Mouse (Mus musculus) naive thymus-derived CD4-positive, alpha-beta T cell, adult 2 months (primary cell): ENCODE measurements around the gene Ahnak2.

Experiments used
- DNase-seq: peaks from one replicate; pipeline ENCODE4 v3.0.0-alpha.2; 2011; ENCODE audit warnings: low read depth

Gene Ahnak2

GRCm38 (mm10) chr12:112760154-112760926 is 42.1 kb downstream of the Ahnak2 start, which contains the start of gene Pld4:
TSS of gene Pld4 (plus strand) at chr12:112760655.
- no peak for DNase-seq

GRCm38 (mm10) chr12:112759471-112759870 is 43.0 kb downstream of the Ahnak2 start:
- DNase-seq = no peak

- DNase-seq = no peak
Observed at GRCm38 (mm10) chr12:112757896-112758295, 44.6 kb downstream of the Ahnak2 start.

- no peak for DNase-seq
Observed at GRCm38 (mm10) chr12:112755900-112756299, 46.6 kb downstream of the Ahnak2 start.

GRCm38 (mm10) chr12:112752399-112752798 is 50.1 kb downstream of the Ahnak2 start:
- DNase-seq = no peak

GRCm38 (mm10) chr12:112750976-112751375 is 51.5 kb downstream of the Ahnak2 start:
- DNase-seq = no peak

- DNase-seq = no peak
Observed at GRCm38 (mm10) chr12:112747606-112747970, 54.9 kb downstream of the Ahnak2 start.

- peak; percentile 79 for DNase-seq
Observed at GRCm38 (mm10) chr12:112746808-112747605, 55.5 kb downstream of the Ahnak2 start.

- no peak for DNase-seq
Observed at GRCm38 (mm10) chr12:112746461-112746807, 56.0 kb downstream of the Ahnak2 start.

- DNase-seq = no peak
Observed at GRCm38 (mm10) chr12:112745716-112746115, 56.7 kb downstream of the Ahnak2 start.

GRCm38 (mm10) chr12:112744891-112745580 is 57.4 kb downstream of the Ahnak2 start:
- no peak for DNase-seq

- DNase-seq = no peak
Observed at GRCm38 (mm10) chr12:112744211-112744610, 58.2 kb downstream of the Ahnak2 start.

GRCm38 (mm10) chr12:112743168-112743975 is 59.1 kb downstream of the Ahnak2 start:
- peak; percentile 83 for DNase-seq

GRCm38 (mm10) chr12:112742768-112743167 is 59.7 kb downstream of the Ahnak2 start:
- DNase-seq = no peak

GRCm38 (mm10) chr12:112739023-112739568 is 63.4 kb downstream of the Ahnak2 start:
- no peak for DNase-seq

GRCm38 (mm10) chr12:112738281-112739022 is 64.0 kb downstream of the Ahnak2 start:
- DNase-seq = no peak

GRCm38 (mm10) chr12:112737761-112738160 is 64.7 kb downstream of the Ahnak2 start:
- DNase-seq = no peak

GRCm38 (mm10) chr12:112737081-112737480 is 65.4 kb downstream of the Ahnak2 start:
- no peak for DNase-seq

- no peak for DNase-seq
Observed at GRCm38 (mm10) chr12:112736636-112736925, 65.9 kb downstream of the Ahnak2 start.

- no peak for DNase-seq
Observed at GRCm38 (mm10) chr12:112735896-112736635, 66.4 kb downstream of the Ahnak2 start.
